In genomic region chr19:12501370-12502347, GRCm38 (mm10) we compare ENCODE assay signal across 7 mouse cellular contexts. TPM values are rescaled to one million over a fixed set of nuclear protein-coding genes. Genes with fewer than 3 reads are reported as not detected.
DNase-seq lines count a peak whose midpoint lies in the region; ATAC-seq lines count a peak whose summit lies in the region.

TSS of gene Dtx4 (minus strand) at chr19:12501454.

- no peaks in the 10 kb centered on the region for H3K27me3 ChIP-seq in intestine, embryonic 16.5 days (replicated peaks; ENCODE audit: control insufficient read depth, insufficient read depth, low read length)
- no peaks in the 10 kb centered on the region for H3K27me3 ChIP-seq in midbrain, embryonic 11.5 days (ENCODE audit: control insufficient read depth, insufficient read depth, low read length)

- ATAC-seq in intestine, embryonic 16.5 days = peak; percentile 94
- peak; percentile 93 for ATAC-seq in midbrain, embryonic 11.5 days (ENCODE audit: low FRiP score)

- H3K4me3 ChIP-seq in intestine, embryonic 16.5 days (ENCODE audit: low read length) = peak within 1 kb of the TSS; percentile 91
- peak within 1 kb of the TSS; percentile 91 for H3K4me3 ChIP-seq in midbrain, embryonic 11.5 days (ENCODE audit: low read depth, low read length)

- intact Hi-C loops in left cerebral cortex, postnatal 36 days (cut with DNase I) = loop anchor here (5.0 kb wide), 4 partner anchors 34 to 494 kb away; partner anchors contain the start of genes Lpxn and Zfp91

- H3K4me2 ChIP-seq in intestine, embryonic 16.5 days (ENCODE audit: low read depth, low read length) = peak within 1 kb of the TSS; percentile 84
- H3K4me2 ChIP-seq in midbrain, embryonic 11.5 days = peak within 1 kb of the TSS; percentile 74

- peak; percentile 95 for DNase-seq in adrenal gland, adult 2 months
- DNase-seq in embryo, embryonic 11.5 days (ENCODE audit: low read depth, low spot score) = peak; percentile 86
- DNase-seq in gastrocnemius, postnatal 4 days (ENCODE audit: low spot score in 2 of 2) = peak; percentile 89 to 94
- DNase-seq in left cerebral cortex, postnatal 36 days (ENCODE audit: low spot score in 2 of 2) = peak; percentile 88 to 93
- peak; percentile 100 for DNase-seq in midbrain, embryonic 11.5 days (ENCODE audit: low spot score, missing footprints)
- DNase-seq in skeletal muscle tissue, adult 2 months (ENCODE audit: low read depth, low spot score) = peak; percentile 89

- peaks cover 14% of the 10 kb centered on the region for H3K4me1 ChIP-seq in intestine, embryonic 16.5 days (ENCODE audit: control insufficient read depth, insufficient read depth, low read length)
- H3K4me1 ChIP-seq in midbrain, embryonic 11.5 days (ENCODE audit: control insufficient read depth, insufficient read depth, low read length) = peaks cover 26% of the 10 kb centered on the region

- H3K36me3 ChIP-seq in intestine, embryonic 16.5 days (ENCODE audit: control insufficient read depth, insufficient read depth, low read length) = no peaks in the 10 kb centered on the region
- H3K36me3 ChIP-seq in midbrain, embryonic 11.5 days (ENCODE audit: control insufficient read depth, insufficient read depth, low read length) = peaks cover 4% of the 10 kb centered on the region; the same call in 1 of the 2 replicates

- peak within 1 kb of the TSS; percentile 94 for H3K27ac ChIP-seq in intestine, embryonic 16.5 days (ENCODE audit: low read length)
- peak within 1 kb of the TSS; percentile 97 for H3K27ac ChIP-seq in midbrain, embryonic 11.5 days (ENCODE audit: low read depth, low read length)

- no peaks in the 10 kb centered on the region for H3K9me3 ChIP-seq in intestine, embryonic 16.5 days (ENCODE audit: control insufficient read depth, low read length)
- no peaks in the 10 kb centered on the region for H3K9me3 ChIP-seq in midbrain, embryonic 11.5 days (ENCODE audit: control insufficient read depth, low read length)

- peak within 1 kb of the TSS; percentile 96 for H3K9ac ChIP-seq in intestine, embryonic 16.5 days (ENCODE audit: low read depth, low read length)
- peak within 1 kb of the TSS; percentile 100 for H3K9ac ChIP-seq in midbrain, embryonic 11.5 days (ENCODE audit: low read length)

- WGBS in intestine, embryonic 16.5 days = under 1% methylated on average over 73 of the region's 80 CpGs
- under 1% methylated on average over 68 of the region's 80 CpGs for WGBS in midbrain, embryonic 11.5 days

RNA-seq across cellular contexts. Expression of gene Dtx4, which starts in this region (rescaled TPM):
- 10 to 100 TPM; 16.7 to 24.2 TPM for total RNA-seq in adrenal gland, adult 2 months (2021)
- 9.2 and 10.8 TPM in 2 replicates for polyA plus RNA-seq in adrenal gland, adult 2 months (2012; rRNA removed)
- total RNA-seq in gastrocnemius, postnatal 4 days (2021) = 10 to 100 TPM; 33.2 to 37.5 TPM
- polyA plus RNA-seq in intestine, embryonic 16.5 days (2015; fragmentation: Nextera tagmentation; extraction: Ambion mirVana) = 9.9 and 11.1 TPM in 2 replicates
- 10 to 100 TPM; 32.9 to 35.5 TPM for total RNA-seq in left cerebral cortex, postnatal 36 days (2021)
- 62.0 and 64.3 TPM in 2 replicates for polyA plus RNA-seq in midbrain, embryonic 11.5 days (2014; fragmentation: Nextera tagmentation; extraction: Ambion mirVana)

Comparison
In these comparisons a context has a peak if more than half of its experiments do, and no peak if none do; other contexts are left out.
1. Peak in every context shown above with its lines: DNase-seq, ATAC-seq, H3K4me3 ChIP-seq and H3K27ac ChIP-seq.